Mouse (Mus musculus) bone marrow, adult 2 months (tissue): Measurements from ENCODE around the gene Gpr179. TPM values are rescaled to one million over a fixed set of nuclear protein-coding genes. Genes with fewer than 3 reads are reported as not detected.

Experiments
- H3K27ac ChIP-seq: fragments of 200-500 bp; 2 replicates; pipeline ENCODE4 v1.5.1; 2012; ENCODE audit warnings: low read depth, mild to moderate bottlenecking, control low read depth, inconsistent platforms, low read length; ENCODE audit not compliant: control insufficient read depth, poor library complexity, insufficient read depth
- H3K4me1 ChIP-seq: fragments of 200-500 bp; 2 replicates; pipeline ENCODE4 v1.6.1; 2011; ENCODE audit warnings: low read length; ENCODE audit not compliant: control insufficient read depth, insufficient read depth
- H3K4me3 ChIP-seq: fragments of 200-500 bp; replicated peaks from 2 replicates; pipeline ENCODE3; 2011; ENCODE audit warnings: mild to moderate bottlenecking, low read depth, low read length, control low read depth; ENCODE audit not compliant: control insufficient read depth
- CTCF ChIP-seq: fragments of 200-500 bp; IDR thresholded peaks from 2 replicates; pipeline ENCODE4 v1.5.1; 2011; ENCODE audit warnings: low read length, control low read depth; ENCODE audit not compliant: control insufficient read depth, insufficient read depth
- POLR2A ChIP-seq: fragments of 200-500 bp; IDR thresholded peaks from 2 replicates; pipeline ENCODE4 v1.6.1; 2011; ENCODE audit warnings: low read depth, mild to moderate bottlenecking, control low read depth, low read length, borderline replicate concordance; ENCODE audit not compliant: control insufficient read depth
- WGBS: fragments of 180-500 bp; shearing (Covaris S2); methylation state at CpG from one replicate; pipeline ENCODE4 v1.1.7; 2018; 5-methylcytosine and 5-hydroxymethylcytosine counted together
- polyA plus RNA-seq: library from polyadenylated mRNA; stranded (reverse); fragments of >200 nt; gene quantifications from 2 replicates; pipeline ENCODE4 v1.2.4, GENCODE M21; 2011; ENCODE audit warnings: low replicate concordance; ENCODE audit not compliant: missing spikeins, insufficient read depth, insufficient read length

Gene Gpr179
- polyA plus RNA-seq, 1 experiment = not detected

DNA sequence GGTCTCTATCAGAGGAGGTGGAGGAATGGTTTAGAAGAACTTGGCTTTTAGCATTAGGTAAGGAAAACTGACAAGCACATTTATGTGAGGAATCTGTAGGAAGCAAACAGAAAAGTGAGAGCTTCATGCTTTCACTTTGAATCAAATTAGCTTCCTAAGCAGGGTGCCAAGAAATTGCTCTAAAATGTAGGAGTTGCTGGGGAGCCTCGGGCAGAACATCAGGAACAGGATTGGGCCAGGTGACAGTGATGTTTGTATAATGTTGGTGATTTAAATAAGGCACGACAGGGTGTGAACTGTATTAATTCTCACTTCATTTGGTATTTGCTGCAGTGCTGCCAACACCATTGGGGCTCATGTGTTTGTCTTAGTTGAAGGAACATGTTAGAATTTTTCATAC, 31.9 kb upstream of the Gpr179 start:
- TF ChIP-seq CTCF = no peak
- TF ChIP-seq POLR2A = no peak
- no peak overlapping the region for H3K4me3 ChIP-seq
- H3K4me1 ChIP-seq = no peaks in the 10 kb centered on the region
- no peak overlapping the region for H3K27ac ChIP-seq
- 74% methylated on average over 2 of the region's 2 CpGs for WGBS

GRCm38 (mm10) chr11:97383017-97383416, 31.1 kb upstream of the Gpr179 start:
- Histone ChIP-seq H3K27ac (no peak overlapping the region), H3K4me3 (no peak overlapping the region), H3K4me1 (no peaks in the 10 kb centered on the region)
- 97% methylated on average over 2 of the region's 2 CpGs for WGBS
- no peak for TF ChIP-seq POLR2A
- no peak for TF ChIP-seq CTCF

DNA sequence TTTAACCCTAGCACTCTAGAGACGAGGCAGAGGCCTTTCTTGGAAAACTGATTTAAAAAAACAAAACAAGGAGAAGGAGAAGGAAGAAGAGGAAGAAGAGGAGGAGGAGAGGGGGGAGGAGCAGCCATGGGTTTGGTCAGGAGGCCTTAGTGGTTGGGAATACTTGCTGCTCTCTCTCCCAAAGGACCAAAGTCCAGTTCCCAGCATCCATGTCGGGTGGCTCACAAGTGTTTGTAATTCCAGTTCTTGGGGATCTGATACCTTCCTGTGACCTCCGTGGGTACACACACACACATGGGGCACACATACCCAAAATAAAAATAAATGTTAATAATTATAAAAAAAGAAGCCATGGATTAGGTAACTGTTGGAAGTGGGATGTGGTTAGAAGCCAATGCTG, 28.2 kb upstream of the Gpr179 start:
- 73% methylated on average over 3 of the region's 3 CpGs for WGBS
- TF ChIP-seq CTCF = no peak
- TF ChIP-seq POLR2A = no peak
- H3K27ac ChIP-seq = no peak overlapping the region

GRCm38 (mm10) chr11:97373402-97373801, 21.5 kb upstream of the Gpr179 start:
- 88% methylated on average over 2 of the region's 2 CpGs for WGBS
- H3K4me1 ChIP-seq = no peaks in the 10 kb centered on the region
- TF ChIP-seq CTCF (no peak), POLR2A (no peak)
- H3K27ac ChIP-seq = no peak overlapping the region
- no peak overlapping the region for H3K4me3 ChIP-seq

More for the DNA sequence above, 28.2 kb upstream of the Gpr179 start:
- Histone ChIP-seq H3K4me3 (no peak overlapping the region), H3K4me1 (no peaks in the 10 kb centered on the region)

DNA sequence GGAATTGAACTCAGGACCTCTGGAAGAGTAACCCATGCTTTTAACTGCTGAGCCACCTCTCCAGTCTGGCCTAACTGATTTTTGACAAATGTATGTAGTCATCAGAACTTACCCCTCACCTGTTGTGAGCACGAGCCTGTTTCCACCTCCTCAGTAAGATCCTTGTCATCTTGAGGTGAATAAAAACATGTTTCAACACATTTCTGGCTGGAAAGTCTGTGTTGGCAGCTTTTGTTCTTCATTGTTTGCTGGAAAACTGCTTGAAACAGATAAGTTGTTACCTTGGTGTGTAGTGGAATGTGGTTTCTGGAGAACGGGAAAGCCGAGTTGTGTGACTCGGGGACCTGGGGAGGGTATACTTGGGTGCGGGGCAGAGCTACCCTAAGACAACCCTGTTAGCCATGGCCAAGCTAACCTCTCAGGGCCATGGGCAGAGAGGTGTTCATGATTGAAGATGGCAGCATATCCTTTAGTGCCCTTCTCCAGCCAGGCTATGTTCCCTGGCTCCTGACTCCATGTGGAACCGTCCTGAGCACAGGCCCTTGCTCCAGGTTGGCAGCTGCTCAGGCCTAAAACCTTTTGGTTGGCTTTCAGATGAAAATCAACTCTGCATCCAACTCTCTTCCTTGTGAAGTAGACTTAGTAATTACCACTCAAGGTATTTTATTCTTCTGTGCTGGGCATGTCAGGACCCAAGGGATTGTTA, 20.4 kb upstream of the Gpr179 start:
- Histone ChIP-seq H3K4me3 (no peak overlapping the region), H3K27ac (no peak overlapping the region), H3K4me1 (no peaks in the 10 kb centered on the region)
- WGBS = 88% methylated on average over 6 of the region's 6 CpGs
- TF ChIP-seq POLR2A = no peak
- no peak for TF ChIP-seq CTCF

DNA sequence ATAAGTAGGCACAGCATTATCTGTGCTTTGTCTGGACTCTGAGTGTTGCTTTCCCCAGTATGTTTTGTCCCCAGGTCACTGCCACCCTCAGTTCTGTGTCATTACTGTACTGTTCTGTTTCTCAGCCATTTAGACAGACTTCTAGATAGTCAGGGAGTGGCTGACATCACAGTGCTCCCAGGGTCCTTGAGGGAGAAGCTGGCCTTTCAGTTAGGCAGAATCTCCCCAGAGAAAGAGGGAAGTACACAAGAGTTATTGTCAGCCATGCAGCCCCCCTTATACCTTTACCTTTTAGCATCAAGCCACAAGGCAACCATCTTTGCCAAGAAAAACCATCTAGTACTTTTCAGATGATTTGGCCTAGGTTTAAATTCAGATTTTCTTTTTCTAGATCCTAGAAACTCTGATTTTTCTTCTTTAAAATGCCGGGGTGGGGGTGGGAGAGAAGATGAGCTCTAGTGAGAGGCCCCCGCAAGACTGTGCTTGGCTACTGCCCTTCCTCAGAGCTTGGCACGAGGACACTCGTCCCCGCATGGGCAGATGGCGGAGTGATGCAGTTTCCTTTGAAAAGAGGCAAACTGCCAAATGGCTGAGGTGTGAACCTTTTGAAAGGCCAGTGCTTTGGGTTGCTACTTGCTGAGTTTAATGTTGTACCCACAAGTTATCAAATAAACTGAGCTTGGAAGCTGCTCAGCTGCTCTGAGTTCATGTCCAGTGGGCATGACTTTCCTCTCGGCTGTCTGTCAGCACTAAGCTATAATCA, 18.6 kb upstream of the Gpr179 start:
- TF ChIP-seq CTCF = no peak
- no peak for TF ChIP-seq POLR2A
- no peaks in the 10 kb centered on the region for H3K4me1 ChIP-seq
- H3K4me3 ChIP-seq = no peak overlapping the region
- no peak overlapping the region for H3K27ac ChIP-seq
- WGBS = 62% methylated on average over 7 of the region's 7 CpGs

DNA sequence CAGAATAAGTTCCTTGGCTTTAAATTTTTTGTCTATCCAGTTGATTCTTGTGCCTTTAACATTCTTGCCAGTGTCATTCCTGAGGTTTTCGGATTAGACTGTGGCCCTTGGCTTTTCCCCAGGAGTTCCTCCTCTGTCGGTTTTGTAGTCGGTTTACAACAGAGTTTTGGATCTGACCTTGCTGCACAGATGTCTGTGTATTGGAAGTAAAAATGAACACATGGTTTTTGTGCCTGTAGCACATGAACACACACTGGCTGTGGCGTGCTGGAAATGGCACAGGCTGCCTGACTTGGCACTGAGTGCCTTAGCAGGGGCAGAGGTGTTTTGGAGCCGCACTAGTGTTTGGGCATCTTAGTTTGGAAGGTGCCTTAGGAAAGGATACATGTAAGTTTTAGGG, 16.6 kb upstream of the Gpr179 start:
- Histone ChIP-seq H3K4me3 (no peak overlapping the region), H3K4me1 (peaks cover 1% of the 10 kb centered on the region; the same call in 1 of the 2 replicates), H3K27ac (no peak overlapping the region)
- TF ChIP-seq CTCF (no peak), POLR2A (no peak)
- WGBS = 83% methylated on average over 5 of the region's 5 CpGs

GRCm38 (mm10) chr11:97365556-97365955, 13.7 kb upstream of the Gpr179 start:
- H3K4me1 ChIP-seq = peaks cover 3% of the 10 kb centered on the region; the same call in 1 of the 2 replicates
- H3K27ac ChIP-seq = no peak overlapping the region
- 55% methylated on average over 1 of the region's 1 CpGs for WGBS
- H3K4me3 ChIP-seq = no peak overlapping the region
- TF ChIP-seq CTCF (no peak), POLR2A (no peak)
